Mouse (Mus musculus): ENCODE measurements at regions not wholly inside any gene's neighbourhood (a gene's known extent, or its start where the extent isn't known, plus 50 kb on each side); places are given as distances from the start of the nearest gene placed in this dataset.

DNA sequence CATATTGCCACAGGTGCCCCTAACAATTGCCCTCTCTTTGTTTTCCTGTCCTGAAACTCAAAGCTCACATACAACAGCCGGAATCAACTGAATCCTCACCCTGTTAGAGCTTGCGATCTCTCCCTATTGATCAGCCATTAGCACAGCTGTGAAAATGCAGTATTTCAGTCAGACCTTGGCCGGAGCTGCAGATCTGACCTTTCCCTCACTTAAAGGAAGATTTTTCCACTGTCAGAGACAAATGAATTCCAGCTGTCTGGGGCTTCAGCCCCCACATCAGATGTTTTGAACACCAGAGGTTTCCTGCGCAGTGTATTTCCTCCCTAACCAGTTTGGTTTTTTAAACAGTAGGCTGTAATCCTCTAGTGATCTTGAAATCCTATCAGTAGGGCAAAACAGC, 87.0 kb upstream of the 1110032F04Rik start:
- TF ChIP-seq CTCF (IDR thresholded peaks at IDR 0.05; ENCODE audit: insufficient read depth, low read depth, low read length) (no peak), POLR2A (IDR thresholded peaks at IDR 0.05; ENCODE audit: insufficient read depth, low read depth, low read length) (no peak)

Data from olfactory bulb, adult 2 months (tissue).